Mouse (Mus musculus) forebrain, embryonic 11.5 days (tissue): ENCODE results near the gene Klc1. TPM values are rescaled to one million over a fixed set of nuclear protein-coding genes. Genes with fewer than 3 reads are reported as not detected.
"Not testable (repeated sequence)": the region's sequence is repeated elsewhere in the genome, so short reads cannot be mapped to it uniquely, and the experiment has no call there.

Experiments used
- ATAC-seq: fragments of 200-750 bp; cut with Nextera tagmentation; replicated peaks from 2 replicates; pipeline ENCODE4 v1.8.0; 2017; ENCODE audit warnings: moderate TSS enrichment; ENCODE audit not compliant: low FRiP score
- DNase-seq: peaks from one replicate; pipeline ENCODE4 v3.0.0-alpha.2; 2017; ENCODE audit warnings: low spot score
- H3K27ac ChIP-seq: fragments of 300-500 bp; sonication (generic); 2 replicates; pipeline ENCODE4 v1.5.1; 2014; ENCODE audit warnings: low read depth, low read length
- H3K27me3 ChIP-seq: fragments of 300-500 bp; sonication (generic); 2 replicates; pipeline ENCODE4 v1.6.1; 2014; ENCODE audit warnings: mild to moderate bottlenecking, low read length, mixed read lengths; ENCODE audit not compliant: control insufficient read depth, insufficient read depth
- H3K36me3 ChIP-seq: fragments of 300-500 bp; sonication (generic); 2 replicates; pipeline ENCODE4 v1.6.1; 2014; ENCODE audit warnings: mild to moderate bottlenecking, low read length, moderate library complexity, mixed read lengths; ENCODE audit not compliant: control insufficient read depth, insufficient read depth
- H3K4me1 ChIP-seq: fragments of 300-500 bp; sonication (generic); replicated peaks from 2 replicates; pipeline ENCODE4 v1.6.1; 2014; ENCODE audit warnings: low read length, mixed read lengths; ENCODE audit not compliant: control insufficient read depth, insufficient read depth
- H3K4me2 ChIP-seq: fragments of 300-500 bp; sonication (generic); 2 replicates; pipeline ENCODE4 v1.6.1; 2014; ENCODE audit warnings: low read depth, mild to moderate bottlenecking, low read length, moderate library complexity, mixed read lengths; ENCODE audit not compliant: severe bottlenecking
- H3K4me3 ChIP-seq: fragments of 300-500 bp; sonication (generic); 2 replicates; pipeline ENCODE4 v1.5.1; 2014; ENCODE audit warnings: low read depth, low read length
- H3K9ac ChIP-seq: fragments of 300-500 bp; sonication (generic); 2 replicates; pipeline ENCODE4 v1.6.1; 2014; ENCODE audit warnings: low read length
- H3K9me3 ChIP-seq: fragments of 300-500 bp; sonication (generic); 2 replicates; pipeline ENCODE4 v1.6.1; 2016; ENCODE audit warnings: low read length, mixed read lengths; ENCODE audit not compliant: control insufficient read depth
- WGBS: fragments of 180-500 bp; shearing (Covaris S2); extraction: QIAGEN DNeasy Blood & Tissue Kit; methylation state at CpG from one replicate; pipeline ENCODE4 v1.1.7; 2014; 5-methylcytosine and 5-hydroxymethylcytosine counted together
- polyA plus RNA-seq: library from polyadenylated mRNA; unstranded; fragments of >200 nt; fragmentation: Nextera tagmentation; extraction: Ambion mirVana; gene quantifications from 2 replicates; pipeline ENCODE4 v1.2.1, GENCODE M21; 2014

Gene Klc1
- 226 and 247 TPM in 2 replicates for polyA plus RNA-seq

DNA sequence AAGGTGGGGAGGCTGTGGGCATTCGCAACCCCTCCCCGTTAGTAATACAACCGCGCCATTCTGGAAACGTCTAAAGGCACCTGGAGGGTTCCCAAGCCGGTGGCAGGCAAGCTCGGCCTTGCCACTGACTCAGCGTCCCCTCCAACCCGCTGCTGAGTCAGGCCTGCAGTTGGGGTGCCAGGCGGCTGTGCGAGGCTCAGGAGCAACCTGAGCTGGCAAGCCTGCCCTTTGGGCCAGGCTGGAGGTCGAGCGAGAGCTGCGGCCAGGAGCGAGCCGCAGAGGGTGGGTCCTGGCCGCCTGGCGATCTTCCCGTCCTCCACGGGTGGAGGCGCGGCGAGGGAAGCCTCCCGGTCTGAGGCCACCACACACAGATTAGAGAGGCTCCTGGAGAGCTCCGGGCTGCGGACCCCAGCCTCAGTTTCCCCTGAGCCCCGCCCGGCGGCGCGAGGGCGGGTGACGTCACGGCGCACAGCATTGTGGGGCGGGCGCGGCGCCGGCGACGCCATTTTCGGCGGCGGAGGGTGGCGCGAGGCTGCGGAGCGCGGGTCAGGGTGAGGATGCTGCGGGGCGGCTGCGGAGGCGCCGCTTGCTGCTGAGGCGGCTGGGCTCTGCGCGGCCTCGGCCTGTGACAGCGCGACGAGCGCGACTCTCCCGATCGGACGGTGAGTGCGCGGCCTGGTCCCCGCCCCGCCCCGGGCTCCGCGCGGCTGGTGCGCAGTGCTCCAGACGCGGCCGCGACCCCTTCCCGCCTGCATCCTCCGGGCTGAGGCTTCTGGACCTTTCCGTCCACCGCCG lies at the start of gene Klc1:
Klc1 (plus strand) TSS at position 469 of the 795 bp plus-strand sequence.
- WGBS = under 1% methylated on average over 78 of the region's 85 CpGs
- H3K27ac ChIP-seq = peak within 1 kb of the TSS; percentile 79

GRCm38 (mm10) chr12:111710091-111710490 lies 48.6 kb upstream of the Klc1 start:
- Histone ChIP-seq H3K4me3 (no peak overlapping the region), H3K27me3 (no peaks in the 10 kb centered on the region), H3K36me3 (peaks cover 10% of the 10 kb centered on the region; the same call in 1 of the 2 replicates), H3K27ac (no peak overlapping the region), H3K9me3 (no peaks in the 10 kb centered on the region), H3K9ac (no peak overlapping the region), H3K4me2 (no peak overlapping the region), H3K4me1 (peaks cover 10% of the 10 kb centered on the region; the same call in 1 of the 2 replicates)
- 94% methylated on average over 10 of the region's 10 CpGs for WGBS
- no peak for ATAC-seq
- DNase-seq = no peak

More for the DNA sequence above, at the start of gene Klc1:
- Histone ChIP-seq H3K9ac (peak within 1 kb of the TSS; percentile 95), H3K4me3 (peak within 1 kb of the TSS; percentile 92), H3K4me1 (peaks cover 9% of the 10 kb centered on the region; the same call in 1 of the 2 replicates), H3K36me3 (no peaks in the 10 kb centered on the region), H3K9me3 (no peaks in the 10 kb centered on the region), H3K27me3 (no peaks in the 10 kb centered on the region), H3K4me2 (peak within 1 kb of the TSS; percentile 98)
- peak; percentile 89 for DNase-seq
- ATAC-seq = peak; percentile 81

- Histone ChIP-seq H3K36me3 (peaks cover 10% of the 10 kb centered on the region; the same call in 1 of the 2 replicates), H3K4me2 (peak overlapping the region; percentile 79), H3K9me3 (no peaks in the 10 kb centered on the region), H3K27ac (peak overlapping the region; percentile 53), H3K4me3 (peak overlapping the region; percentile 99), H3K27me3 (no peaks in the 10 kb centered on the region), H3K9ac (peak overlapping the region; percentile 97), H3K4me1 (peaks cover 8% of the 10 kb centered on the region; the same call in 1 of the 2 replicates)
- peak; percentile 68 for DNase-seq
- no peak; the same call in 1 of the 2 replicates for ATAC-seq
- WGBS = under 1% methylated on average over 33 of the region's 33 CpGs
Observed at GRCm38 (mm10) chr12:111712476-111712875, 46.2 kb upstream of the Klc1 start.

DNA sequence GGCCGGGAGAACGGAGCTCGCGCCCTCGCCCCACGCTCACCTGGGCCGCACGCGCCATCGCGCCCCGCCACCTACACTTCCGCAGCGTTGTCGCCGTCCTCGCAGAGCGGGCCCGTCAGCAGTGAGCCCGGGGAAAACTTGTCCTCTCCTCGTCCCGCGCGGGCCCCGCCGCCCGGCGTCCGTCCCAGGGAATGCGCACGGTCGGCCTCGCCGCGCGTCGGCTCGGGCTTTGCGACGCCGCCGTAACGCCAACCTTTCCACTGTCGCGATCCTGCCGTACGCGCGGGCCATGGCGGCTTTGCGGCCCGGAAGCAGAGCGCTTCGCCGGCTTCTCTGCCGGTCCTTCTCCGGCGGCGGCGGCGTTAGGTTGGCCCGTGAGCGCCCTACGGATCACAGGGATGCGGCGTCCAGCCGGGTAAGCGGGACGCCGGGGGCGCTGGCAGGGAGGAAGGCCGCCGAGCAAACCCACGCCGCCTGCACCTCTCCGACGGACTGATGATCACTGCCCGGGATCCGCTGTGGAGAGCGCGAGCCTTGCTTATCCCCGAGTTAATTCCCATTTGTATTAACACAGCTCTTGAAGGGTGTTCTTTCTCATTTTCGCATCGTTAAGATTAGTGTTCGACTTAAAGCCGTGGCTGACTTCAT lies 45.5 kb upstream of the Klc1 start, which contains the start of the genes Bag5 and Apopt1:
Bag5 (minus strand) TSS at position 254 of the 648 bp plus-strand sequence.
Apopt1 (plus strand) TSS at position 258 of the 648 bp plus-strand sequence.
- H3K27me3 ChIP-seq = no peaks in the 10 kb centered on the region
- peak; percentile 93 for ATAC-seq

GRCm38 (mm10) chr12:111713880-111714279 lies 44.8 kb upstream of the Klc1 start:
- H3K9me3 ChIP-seq, H3K27me3 ChIP-seq, H3K27ac ChIP-seq, H3K4me1 ChIP-seq, DNase-seq, H3K36me3 ChIP-seq, ATAC-seq: not testable (repeated sequence)
- Histone ChIP-seq H3K9ac (peak overlapping the region; percentile 97), H3K4me3 (peak overlapping the region; percentile 99), H3K4me2 (peak overlapping the region; percentile 79)
- 88% methylated on average over 6 of the region's 6 CpGs for WGBS

More for the DNA sequence above, 45.5 kb upstream of the Klc1 start, which contains the start of the genes Bag5 and Apopt1:
- Histone ChIP-seq H3K27ac (peak within 1 kb of the TSS; percentile 53), H3K9me3 (no peaks in the 10 kb centered on the region), H3K4me2 (peak within 1 kb of the TSS; percentile 79), H3K4me1 (peaks cover 8% of the 10 kb centered on the region; the same call in 1 of the 2 replicates), H3K9ac (peak within 1 kb of the TSS; percentile 97), H3K4me3 (peak within 1 kb of the TSS; percentile 99), H3K36me3 (peaks cover 10% of the 10 kb centered on the region; the same call in 1 of the 2 replicates)
- under 1% methylated on average over 86 of the region's 86 CpGs for WGBS
- peak; percentile 95 for DNase-seq

DNA sequence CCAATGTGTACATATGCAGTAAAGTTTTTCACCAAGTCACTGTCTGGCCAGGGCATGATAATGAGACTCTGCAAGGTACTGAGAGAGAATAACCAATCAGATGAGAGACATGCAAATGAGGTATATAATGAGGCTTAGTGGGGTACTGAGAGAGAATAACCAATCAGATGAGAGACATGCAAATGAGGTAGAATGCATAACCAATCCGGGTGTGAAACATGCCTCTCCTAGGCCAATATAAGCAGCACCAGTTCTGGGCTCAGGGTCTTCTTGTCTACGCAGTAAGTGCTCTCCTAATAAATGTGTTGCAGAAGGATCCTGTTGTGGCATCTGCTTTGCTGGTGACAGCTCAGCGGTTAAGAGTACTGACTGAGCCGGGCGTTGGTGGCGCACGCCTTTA lies 42.1 kb upstream of the Klc1 start:
- no peak overlapping the region for H3K4me3 ChIP-seq
- no peak overlapping the region for H3K27ac ChIP-seq
- H3K4me2 ChIP-seq = no peak overlapping the region
- peaks cover 8% of the 10 kb centered on the region; the same call in 1 of the 2 replicates for H3K4me1 ChIP-seq
- no peak overlapping the region for H3K9ac ChIP-seq
- 96% methylated on average over 7 of the region's 7 CpGs for WGBS
- no peaks in the 10 kb centered on the region; the same call in 1 of the 2 replicates for H3K36me3 ChIP-seq
- H3K27me3 ChIP-seq = no peaks in the 10 kb centered on the region
- ATAC-seq (no peak), DNase-seq (no peak)
- no peaks in the 10 kb centered on the region for H3K9me3 ChIP-seq

DNA sequence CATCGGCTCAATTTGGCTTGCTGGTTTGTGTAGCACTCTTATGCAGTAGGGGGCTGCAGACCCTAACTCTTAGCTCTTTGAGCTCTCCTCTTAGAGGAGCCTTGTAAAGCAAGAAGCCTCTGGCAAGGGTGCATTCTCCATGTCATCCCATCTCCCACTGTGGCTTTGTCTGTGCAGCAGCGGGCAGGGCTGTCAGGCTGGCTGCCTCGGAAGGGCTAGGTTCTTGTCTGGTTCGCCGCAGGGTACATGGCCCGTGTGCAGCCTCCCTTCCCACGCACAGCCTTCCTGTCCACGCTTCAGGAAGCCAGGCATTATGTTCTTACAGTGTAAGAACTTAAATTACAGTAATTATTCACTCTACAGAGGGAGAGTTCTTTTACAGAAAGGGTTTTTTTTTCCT lies 40.0 kb upstream of the Klc1 start:
- Histone ChIP-seq H3K4me3 (no peak overlapping the region), H3K27me3 (no peaks in the 10 kb centered on the region), H3K4me1 (0 out of 2 replicates have a peak, but pooled peaks cover 2% of the 10 kb centered on the region), H3K27ac (peak overlapping the region; percentile 25; the same call in 1 of the 2 replicates), H3K4me2 (no peak overlapping the region), H3K9me3 (no peaks in the 10 kb centered on the region), H3K9ac (no peak overlapping the region; the same call in 1 of the 2 replicates), H3K36me3 (no peaks in the 10 kb centered on the region; the same call in 1 of the 2 replicates)
- ATAC-seq = no peak
- WGBS = 27% methylated on average over 8 of the region's 8 CpGs
- no peak for DNase-seq

GRCm38 (mm10) chr12:111720222-111720621 lies 38.4 kb upstream of the Klc1 start:
- no peak overlapping the region for H3K27ac ChIP-seq
- H3K27me3 ChIP-seq = no peaks in the 10 kb centered on the region
- H3K9me3 ChIP-seq = no peaks in the 10 kb centered on the region
- WGBS = 79% methylated on average over 4 of the region's 4 CpGs
- H3K4me3 ChIP-seq = no peak overlapping the region
- DNase-seq = no peak
- H3K4me2 ChIP-seq = no peak overlapping the region
- 0 out of 2 replicates have a peak, but pooled peaks cover 2% of the 10 kb centered on the region for H3K4me1 ChIP-seq
- H3K36me3 ChIP-seq = no peaks in the 10 kb centered on the region; the same call in 1 of the 2 replicates
- ATAC-seq = no peak
- no peak overlapping the region for H3K9ac ChIP-seq
